Mouse (Mus musculus) frontal cortex, postnatal 10 days (tissue): ENCODE data around the gene Scamp5.

ENCODE experiments used
- DNase-seq, 2 experiments: peaks; one replicate each; pipeline ENCODE4 v3.0.0; 2022; ENCODE audit warnings: low spot score in 2 of 2, mixed read lengths in 1 of 2

Scamp5 gene

GRCm38 (mm10) chr9:57467896-57468549 lies at the start of gene Scamp5:
Gene Scamp5 (minus strand): TSS chr9:57468060.
- peak; percentile 79 to 90 for DNase-seq

DNA sequence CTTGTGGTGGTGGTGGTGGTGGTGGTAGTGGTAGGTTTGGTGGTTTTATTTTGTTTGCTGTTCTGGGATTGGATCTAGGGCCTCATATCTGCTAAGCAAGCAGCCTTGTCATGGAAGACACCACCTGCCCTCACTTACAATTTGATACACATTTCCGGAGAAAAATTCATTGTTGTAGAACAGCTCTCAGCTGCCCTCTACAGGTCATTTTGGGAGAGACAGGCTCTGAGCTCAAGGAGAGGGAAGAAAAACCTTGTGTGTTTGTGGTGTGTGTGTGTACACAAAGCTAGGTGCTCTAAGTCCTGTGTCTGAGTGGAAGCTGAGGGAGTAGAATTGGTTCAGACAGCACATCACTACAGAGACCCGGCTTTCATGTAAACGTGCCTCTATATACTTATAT lies 49.3 kb upstream of the Scamp5 start:
- peak in 1 of 2 experiments; percentile 59 for DNase-seq

DNA sequence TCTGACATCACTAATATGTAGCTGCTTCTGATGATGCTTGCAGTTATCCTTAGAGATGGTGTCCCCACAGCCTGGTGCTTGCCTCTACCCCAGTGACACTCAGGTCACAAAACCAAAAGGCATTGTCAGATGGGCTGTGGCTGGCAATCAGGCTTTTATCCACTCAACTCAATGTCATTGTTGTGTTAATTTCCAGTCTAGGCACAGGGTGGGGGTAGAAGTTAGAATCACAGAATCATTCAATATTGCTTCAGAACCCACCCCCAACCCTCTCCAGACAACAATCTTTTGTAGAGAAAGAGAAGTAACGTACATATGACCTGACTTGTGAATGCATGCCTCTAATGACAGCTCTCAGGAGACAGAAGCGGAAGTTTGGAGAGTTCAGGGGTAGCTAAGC lies 42.7 kb upstream of the Scamp5 start:
- DNase-seq = no peak

DNA sequence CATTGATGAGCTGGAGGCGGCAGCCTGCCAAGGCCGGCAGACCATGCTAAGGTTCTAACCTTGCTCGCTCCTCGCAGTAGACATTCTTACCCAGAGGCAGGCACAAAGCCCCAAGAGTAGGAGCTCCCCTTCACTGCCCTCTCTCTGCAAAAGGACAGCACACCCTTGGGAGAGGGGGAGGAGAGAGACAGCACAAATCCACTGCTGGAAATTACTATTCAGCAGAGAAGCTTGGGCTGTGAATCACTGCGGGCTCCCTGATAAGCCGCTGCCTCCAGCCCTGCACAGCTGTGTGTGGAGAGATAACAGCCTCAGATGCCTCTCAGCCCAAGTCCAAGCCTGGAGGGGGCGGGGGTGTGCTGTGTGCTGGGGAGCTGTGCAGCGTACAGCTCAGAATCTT lies 37.8 kb upstream of the Scamp5 start:
- peak; percentile 54 to 66 for DNase-seq

- DNase-seq = no peak
Measured at GRCm38 (mm10) chr9:57504891-57505290, 37.0 kb upstream of the Scamp5 start.

DNA sequence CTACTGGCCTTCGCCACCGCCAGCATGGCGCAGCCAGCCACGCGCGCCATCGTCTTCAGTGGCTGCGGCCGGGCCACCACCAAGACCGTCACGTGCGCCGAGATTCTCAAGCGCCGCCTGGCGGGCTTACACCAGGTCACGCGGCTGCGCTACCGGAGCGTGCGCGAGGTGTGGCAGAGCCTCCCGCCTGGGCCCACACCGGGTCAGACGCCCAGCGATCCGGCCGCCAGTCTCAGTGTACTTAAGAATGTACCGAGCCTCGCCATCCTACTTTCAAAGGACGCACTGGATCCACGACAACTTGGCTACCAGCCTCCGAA lies 36.5 kb upstream of the Scamp5 start:
- DNase-seq = peak in 1 of 2 experiments; percentile 67

GRCm38 (mm10) chr9:57503622-57504380 lies 35.9 kb upstream of the Scamp5 start, which contains the start of gene Rpp25:
Gene Rpp25 (plus strand): TSS chr9:57504026.
- DNase-seq = peak in 1 of 2 experiments; percentile 58

- DNase-seq = no peak
Measured at GRCm38 (mm10) chr9:57502911-57503621, 35.2 kb upstream of the Scamp5 start.

DNA sequence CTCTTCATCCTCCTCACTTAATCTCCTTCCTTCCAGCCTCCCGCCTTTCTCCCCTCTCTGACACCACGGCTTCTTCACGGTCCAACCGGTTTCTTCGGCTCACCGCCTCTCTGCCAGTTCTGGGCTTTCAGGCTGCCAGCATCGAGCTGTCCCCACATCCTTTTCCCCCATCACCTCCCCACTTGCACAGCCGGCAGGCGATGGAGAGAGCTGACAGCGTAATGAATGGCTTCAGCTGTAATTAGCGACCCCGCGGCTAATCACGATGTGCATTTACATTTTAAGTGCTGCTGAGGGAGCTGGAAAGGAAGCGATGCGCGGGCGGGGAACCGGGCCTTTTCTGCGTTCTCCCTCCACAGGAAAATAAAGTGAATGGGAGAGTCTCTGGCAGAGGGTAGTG lies 34.0 kb upstream of the Scamp5 start:
- DNase-seq = peak; percentile 54 to 60

DNA sequence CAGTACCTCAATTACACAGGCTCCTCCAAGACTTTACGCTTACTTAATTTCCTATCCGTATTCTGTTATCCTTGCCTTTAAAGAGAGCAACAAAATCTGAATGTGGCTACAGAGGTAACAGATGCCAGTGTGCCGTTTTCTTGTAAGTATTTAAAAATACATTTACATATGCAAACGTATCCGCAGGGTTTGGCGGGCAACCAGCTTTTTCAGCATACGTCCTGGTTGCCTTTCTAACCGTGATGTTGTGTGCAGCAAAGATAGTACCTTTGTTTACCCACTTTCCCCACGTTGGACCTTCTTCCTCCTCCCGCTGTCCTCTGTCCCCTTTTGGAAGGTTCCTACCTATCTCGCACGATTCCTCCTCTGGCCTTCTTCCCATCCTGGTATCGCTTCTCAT lies 33.6 kb upstream of the Scamp5 start:
- no peak for DNase-seq

- DNase-seq = no peak
Measured at GRCm38 (mm10) chr9:57498536-57498935, 30.7 kb upstream of the Scamp5 start.

DNA sequence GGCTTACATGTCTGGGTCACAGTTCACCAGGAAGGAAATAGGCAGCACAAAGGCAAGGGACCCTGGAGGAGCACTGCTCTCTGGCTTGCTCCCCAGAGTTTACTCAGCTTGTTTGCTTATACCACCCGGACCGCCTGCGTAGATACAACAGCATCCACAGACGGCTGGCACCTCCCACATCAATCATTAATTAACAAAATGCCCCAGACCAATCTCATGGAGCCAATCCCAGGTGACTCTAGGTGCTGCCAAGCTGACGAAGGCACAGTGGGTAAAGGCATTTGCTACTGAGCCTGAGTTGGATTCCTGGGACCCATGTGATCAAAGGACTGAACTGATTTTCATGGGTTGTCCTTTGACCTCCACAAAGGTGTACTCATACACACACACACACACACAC lies 29.4 kb upstream of the Scamp5 start:
- no peak for DNase-seq

GRCm38 (mm10) chr9:57494970-57495369 lies 27.1 kb upstream of the Scamp5 start:
- no peak for DNase-seq

GRCm38 (mm10) chr9:57493532-57493931 lies 25.7 kb upstream of the Scamp5 start:
- no peak for DNase-seq

GRCm38 (mm10) chr9:57487807-57488206 lies 19.9 kb upstream of the Scamp5 start:
- DNase-seq = no peak

DNA sequence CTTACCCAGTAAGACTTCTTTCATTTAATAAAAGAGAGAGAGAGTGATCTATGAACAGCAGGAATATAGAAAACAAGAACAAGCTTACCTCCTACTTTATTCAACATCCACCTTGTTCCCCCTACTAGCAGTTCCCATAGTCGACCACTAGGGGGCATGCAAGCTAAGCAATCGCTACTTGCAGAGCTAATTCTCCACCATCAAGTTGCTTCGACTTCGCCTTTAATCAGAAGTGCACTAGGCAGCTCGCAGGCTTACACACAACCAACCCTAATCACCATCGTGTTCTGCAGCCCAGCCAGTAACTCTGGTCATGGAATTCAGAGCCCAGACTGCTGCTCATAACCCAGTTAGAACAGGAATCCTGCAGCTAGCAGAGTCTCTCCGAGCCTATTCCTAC lies 17.9 kb upstream of the Scamp5 start:
- DNase-seq = peak; percentile 70 to 83

GRCm38 (mm10) chr9:57468914-57469313 lies 1.1 kb upstream of the Scamp5 start:
- DNase-seq = peak; percentile 46 to 74

- DNase-seq = peak; percentile 57 to 58
Measured at GRCm38 (mm10) chr9:57467271-57467771, 539 bp downstream of the Scamp5 start.

DNA sequence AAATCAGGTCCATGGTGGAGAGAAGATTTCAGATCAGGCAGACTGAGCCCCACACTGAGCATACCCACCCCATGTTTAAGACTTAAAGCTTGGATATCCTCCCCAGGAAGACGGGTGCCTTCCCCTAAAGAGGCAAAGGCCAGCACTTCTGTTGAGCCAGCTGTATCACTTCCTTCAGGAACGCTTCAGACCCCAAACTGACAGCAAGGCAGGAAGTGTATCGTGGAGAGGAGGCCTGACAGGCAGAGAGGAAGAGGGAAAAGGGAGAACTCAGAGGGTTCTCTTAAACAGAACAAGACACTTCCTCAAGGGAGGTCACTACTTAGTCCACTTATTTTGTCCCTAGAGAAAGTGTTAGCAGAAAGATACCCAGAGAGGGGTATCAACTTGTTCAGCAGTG lies 1.8 kb downstream of the Scamp5 start:
- no peak for DNase-seq

- DNase-seq = no peak
Measured at GRCm38 (mm10) chr9:57462866-57463265, 5.0 kb downstream of the Scamp5 start.

DNA sequence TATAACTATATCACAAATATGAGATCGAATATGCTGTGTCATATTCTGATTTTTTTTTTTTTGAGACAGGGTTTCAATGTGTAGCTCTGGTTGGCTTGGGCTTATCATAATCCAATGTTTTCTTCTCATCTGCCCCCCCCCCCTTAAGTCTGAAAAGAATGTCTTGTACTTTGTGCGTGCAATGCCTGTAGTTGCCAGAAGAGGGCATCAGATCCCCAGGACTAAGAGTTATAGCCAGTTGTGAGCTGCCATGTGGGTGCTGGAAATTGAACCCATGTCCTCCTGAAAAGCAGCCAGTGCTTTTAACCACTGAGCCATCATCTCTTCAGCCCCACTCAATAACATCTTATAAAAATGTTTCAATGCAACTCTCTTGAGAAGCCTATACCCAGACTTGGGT lies 8.2 kb downstream of the Scamp5 start:
- no peak for DNase-seq

- DNase-seq = no peak
Measured at GRCm38 (mm10) chr9:57453516-57453915, 14.3 kb downstream of the Scamp5 start.
